Mouse (Mus musculus) neural tube, embryonic 11.5 days (tissue): ENCODE data around the gene Odaph. TPM values are rescaled to one million over a fixed set of nuclear protein-coding genes. Genes with fewer than 3 reads are reported as not detected.

Experiments
- ATAC-seq: fragments of 200-750 bp; cut with Nextera tagmentation; 2 replicates; pipeline ENCODE4 v1.8.0; 2017; ENCODE audit warnings: moderate number of reproducible peaks, mild to moderate bottlenecking, moderate TSS enrichment, moderate library complexity; ENCODE audit not compliant: insufficient read depth, low FRiP score, low TSS enrichment
- DNase-seq: peaks from one replicate; pipeline ENCODE4 v3.0.0-alpha.2; 2015; ENCODE audit warnings: low spot score
- H3K27ac ChIP-seq: fragments of 300-500 bp; sonication (generic); 2 replicates; pipeline ENCODE4 v1.5.1; 2014; ENCODE audit warnings: low read depth, mild to moderate bottlenecking, low read length
- H3K27me3 ChIP-seq: fragments of 300-500 bp; sonication (generic); 2 replicates; pipeline ENCODE4 v1.6.1; 2014; ENCODE audit warnings: mild to moderate bottlenecking, low read length, mixed read lengths; ENCODE audit not compliant: control insufficient read depth, insufficient read depth
- H3K36me3 ChIP-seq: fragments of 300-500 bp; sonication (generic); 2 replicates; pipeline ENCODE4 v1.6.1; 2014; ENCODE audit warnings: mild to moderate bottlenecking, low read length, moderate library complexity, mixed read lengths; ENCODE audit not compliant: control insufficient read depth, insufficient read depth
- H3K4me1 ChIP-seq: fragments of 300-500 bp; sonication (generic); 2 replicates; pipeline ENCODE4 v1.6.1; 2014; ENCODE audit warnings: low read length, mixed read lengths; ENCODE audit not compliant: control insufficient read depth, insufficient read depth
- H3K4me2 ChIP-seq: fragments of 300-500 bp; sonication (generic); 2 replicates; pipeline ENCODE4 v1.6.1; 2014; ENCODE audit warnings: low read depth, mild to moderate bottlenecking, moderate library complexity
- H3K4me3 ChIP-seq: fragments of 300-500 bp; sonication (generic); 2 replicates; pipeline ENCODE4 v1.5.1; 2014; ENCODE audit warnings: low read depth, low read length
- H3K9ac ChIP-seq: fragments of 300-500 bp; sonication (generic); 2 replicates; pipeline ENCODE4 v1.6.1; 2014; ENCODE audit warnings: mild to moderate bottlenecking, low read length
- H3K9me3 ChIP-seq: fragments of 300-500 bp; sonication (generic); 2 replicates; pipeline ENCODE4 v1.6.1; 2016; ENCODE audit warnings: low read length; ENCODE audit not compliant: control insufficient read depth
- WGBS: fragments of 180-500 bp; shearing (Covaris S2); extraction: QIAGEN DNeasy Blood & Tissue Kit; methylation state at CpG from one replicate; pipeline ENCODE4 v1.1.7; 2014; 5-methylcytosine and 5-hydroxymethylcytosine counted together
- polyA plus RNA-seq: library from polyadenylated mRNA; unstranded; fragments of >200 nt; fragmentation: Nextera tagmentation; extraction: Ambion mirVana; gene quantifications from 2 replicates; pipeline ENCODE4 v1.2.1, GENCODE M21; 2014

Gene Odaph
- polyA plus RNA-seq, 1 experiment from 2014 or later = not detected

DNA sequence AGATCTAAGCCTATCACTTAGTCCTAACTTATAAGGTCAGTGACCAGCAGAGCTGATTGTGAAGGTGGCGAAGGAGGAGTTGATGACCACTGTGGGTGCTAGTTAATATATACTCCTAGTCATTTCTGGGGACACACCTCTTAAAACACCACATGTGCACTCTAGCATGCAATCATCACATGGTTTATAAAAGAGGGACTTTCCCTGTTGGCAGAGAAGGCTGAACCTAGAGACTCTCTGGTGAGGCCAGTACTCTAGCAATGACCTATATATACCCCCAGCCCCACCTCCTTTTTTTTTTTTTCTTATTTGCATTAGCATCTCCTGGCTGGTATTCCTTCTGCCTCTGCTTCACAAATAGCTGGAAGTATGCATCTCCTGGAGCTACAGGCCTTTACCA lies 25.9 kb upstream of the Odaph start:
- ATAC-seq (no peak), DNase-seq (no peak)
- 91% methylated on average over 1 of the region's 1 CpGs for WGBS
- H3K9ac ChIP-seq = no peak overlapping the region
- peaks cover 3% of the 10 kb centered on the region; the same call in 1 of the 2 replicates for H3K4me1 ChIP-seq
- H3K36me3 ChIP-seq = peaks cover 3% of the 10 kb centered on the region
- H3K27me3 ChIP-seq = no peaks in the 10 kb centered on the region
- no peak overlapping the region for H3K27ac ChIP-seq
- peak overlapping the region; percentile 50 for H3K4me3 ChIP-seq
- H3K4me2 ChIP-seq = peak overlapping the region; percentile 53
- H3K9me3 ChIP-seq = no peaks in the 10 kb centered on the region

DNA sequence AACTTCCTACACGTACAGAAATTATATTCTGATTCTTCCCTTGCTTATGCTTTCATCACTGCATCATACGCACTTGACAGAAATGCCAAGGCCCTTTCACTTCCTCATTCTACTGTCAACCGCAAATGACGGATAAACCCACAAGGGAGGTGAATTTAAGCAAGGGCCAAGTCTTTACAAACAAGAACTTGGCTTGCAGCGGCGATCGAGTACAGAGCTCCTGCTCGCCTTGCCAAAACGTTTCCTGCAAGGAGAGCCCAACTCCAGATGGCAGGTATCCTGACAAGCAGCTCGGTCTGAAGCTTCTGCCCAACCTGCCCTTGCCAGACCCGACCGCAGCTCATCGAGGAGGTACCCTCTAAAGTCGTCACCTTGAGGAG lies 25.0 kb upstream of the Odaph start:
- H3K27me3 ChIP-seq = no peaks in the 10 kb centered on the region
- H3K4me1 ChIP-seq = peaks cover 3% of the 10 kb centered on the region; the same call in 1 of the 2 replicates
- under 1% methylated on average over 14 of the region's 14 CpGs for WGBS
- H3K27ac ChIP-seq = peak overlapping the region; percentile 96
- H3K36me3 ChIP-seq = no peaks in the 10 kb centered on the region; the same call in 1 of the 2 replicates
- H3K9ac ChIP-seq = peak overlapping the region; percentile 63
- ATAC-seq = no peak
- DNase-seq = no peak
- H3K9me3 ChIP-seq = no peaks in the 10 kb centered on the region
- peak overlapping the region; percentile 50 for H3K4me3 ChIP-seq
- peak overlapping the region; percentile 53 for H3K4me2 ChIP-seq

DNA sequence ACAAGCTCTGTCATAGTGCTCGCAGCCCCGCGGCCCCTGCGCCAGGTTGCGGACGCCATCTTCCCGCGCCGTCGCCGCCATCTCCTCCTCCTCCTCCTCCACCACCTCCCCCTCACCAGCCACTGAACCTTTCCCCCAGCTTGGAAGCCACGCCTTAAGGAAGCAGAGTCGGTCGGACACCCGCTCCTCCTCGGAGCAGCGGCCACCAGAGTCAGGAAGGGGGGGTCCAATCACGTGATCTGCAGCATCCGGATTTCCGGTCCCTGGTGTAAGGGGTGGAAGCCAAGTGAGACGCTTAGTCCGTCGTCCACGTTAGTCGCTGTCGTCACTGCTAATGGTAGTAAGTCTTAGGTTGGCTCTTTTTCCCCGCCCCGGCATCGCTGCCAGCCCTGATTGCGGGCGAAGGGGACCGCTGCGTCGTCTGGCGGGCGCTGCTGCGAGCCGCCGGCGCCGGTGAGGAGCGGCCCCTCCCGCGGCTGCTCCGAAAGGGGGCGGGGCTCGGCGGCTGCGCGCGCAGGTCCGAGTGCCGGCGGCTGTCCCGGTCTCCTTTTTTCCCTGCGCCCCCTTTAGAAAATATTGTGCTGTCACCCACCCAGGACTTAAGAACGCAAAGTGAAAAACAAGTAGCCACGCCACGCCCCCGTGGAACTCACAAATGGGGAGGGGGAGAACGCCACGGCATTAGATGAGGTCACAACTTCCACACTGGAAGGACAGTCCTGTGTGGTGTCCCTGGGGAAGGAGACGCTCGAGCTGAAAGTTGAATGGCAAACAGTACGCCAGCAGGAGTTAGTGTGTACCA lies 24.4 kb upstream of the Odaph start, which contains the start of gene Rchy1:
Gene Rchy1 (minus strand): TSS at position 430 of the 802 bp plus-strand sequence.
- Histone ChIP-seq H3K9ac (peak within 1 kb of the TSS; percentile 63), H3K4me3 (peak within 1 kb of the TSS; percentile 50), H3K4me1 (peaks cover 3% of the 10 kb centered on the region; the same call in 1 of the 2 replicates), H3K27me3 (no peaks in the 10 kb centered on the region), H3K9me3 (no peaks in the 10 kb centered on the region), H3K4me2 (peak within 1 kb of the TSS; percentile 53), H3K27ac (peak within 1 kb of the TSS; percentile 96), H3K36me3 (no peaks in the 10 kb centered on the region)
- DNase-seq (peak; percentile 94), ATAC-seq (peak; percentile 98)
- WGBS = under 1% methylated on average over 65 of the region's 65 CpGs

DNA sequence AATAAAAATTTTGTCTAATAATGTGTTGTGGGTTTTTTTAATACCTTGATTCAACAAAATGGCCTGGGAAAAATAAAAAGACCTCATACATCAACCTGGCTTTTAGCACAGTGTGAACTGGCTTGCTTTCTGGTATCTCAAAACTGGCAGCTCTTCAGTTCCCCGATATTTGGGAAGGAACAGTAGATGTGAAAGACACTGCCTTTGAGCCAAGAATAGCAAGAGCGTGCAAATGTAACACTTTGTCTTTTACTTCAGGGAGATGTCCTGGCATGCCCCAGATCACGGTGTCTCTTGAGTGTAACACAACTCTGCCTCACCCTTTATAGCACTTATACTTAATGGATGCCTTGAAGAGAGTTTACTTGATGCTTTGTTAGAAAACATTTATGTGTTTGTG lies 15.2 kb upstream of the Odaph start:
- H3K9ac ChIP-seq = no peak overlapping the region
- H3K36me3 ChIP-seq = no peaks in the 10 kb centered on the region
- no peak overlapping the region for H3K4me2 ChIP-seq
- no peak overlapping the region for H3K27ac ChIP-seq
- no peaks in the 10 kb centered on the region for H3K27me3 ChIP-seq
- H3K4me1 ChIP-seq = no peaks in the 10 kb centered on the region
- no peak for ATAC-seq
- 93% methylated on average over 3 of the region's 3 CpGs for WGBS
- no peak overlapping the region for H3K4me3 ChIP-seq
- no peak for DNase-seq
- H3K9me3 ChIP-seq = no peaks in the 10 kb centered on the region

DNA sequence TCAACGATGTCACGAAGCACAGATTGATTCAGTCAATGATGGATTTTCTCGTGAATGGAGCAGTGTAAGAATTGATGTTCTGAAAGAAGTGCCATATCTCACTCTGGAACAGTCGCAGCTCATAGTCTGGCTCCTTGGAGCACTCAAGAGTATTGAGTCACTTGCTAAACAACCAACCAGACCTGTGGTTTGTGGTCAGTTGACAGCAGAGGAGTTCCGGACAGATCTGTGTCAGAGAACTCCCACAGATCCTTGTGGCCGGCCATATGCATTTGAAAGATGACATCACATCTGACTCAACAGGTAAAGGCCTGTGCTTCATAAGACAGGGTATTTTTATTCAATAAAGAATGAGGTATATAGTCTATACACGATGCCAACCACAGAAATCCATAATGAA lies 13.3 kb upstream of the Odaph start:
- no peaks in the 10 kb centered on the region for H3K9me3 ChIP-seq
- no peak overlapping the region for H3K4me3 ChIP-seq
- H3K9ac ChIP-seq = no peak overlapping the region
- no peak for DNase-seq
- H3K4me1 ChIP-seq = no peaks in the 10 kb centered on the region
- H3K27ac ChIP-seq = no peak overlapping the region
- ATAC-seq = no peak
- no peak overlapping the region for H3K4me2 ChIP-seq
- H3K27me3 ChIP-seq = no peaks in the 10 kb centered on the region
- 90% methylated on average over 7 of the region's 7 CpGs for WGBS
- H3K36me3 ChIP-seq = no peaks in the 10 kb centered on the region

DNA sequence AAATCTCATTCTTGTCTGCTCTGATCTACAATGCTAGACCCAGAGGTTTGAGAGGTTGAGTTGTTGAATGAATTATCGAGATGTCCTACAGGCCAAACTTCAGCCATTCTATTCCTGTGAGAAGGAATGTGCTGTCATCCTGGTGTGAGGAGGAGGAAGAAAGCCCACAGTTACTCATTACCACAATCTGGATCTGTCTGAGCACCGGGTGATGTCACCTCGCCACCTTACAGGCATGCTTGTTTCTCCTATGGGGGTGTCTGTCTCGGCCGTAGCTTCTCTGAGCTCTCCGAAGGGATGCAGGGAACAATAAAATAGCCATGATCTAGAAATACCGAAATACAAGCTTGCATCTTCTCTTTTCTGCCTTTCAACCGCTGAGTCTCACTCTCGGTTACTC lies 11.5 kb upstream of the Odaph start:
- Histone ChIP-seq H3K9me3 (no peaks in the 10 kb centered on the region), H3K9ac (no peak overlapping the region), H3K27me3 (no peaks in the 10 kb centered on the region), H3K4me3 (no peak overlapping the region), H3K36me3 (no peaks in the 10 kb centered on the region), H3K27ac (no peak overlapping the region), H3K4me1 (no peaks in the 10 kb centered on the region), H3K4me2 (no peak overlapping the region)
- no peak for DNase-seq
- no peak for ATAC-seq
- WGBS = 91% methylated on average over 9 of the region's 9 CpGs

DNA sequence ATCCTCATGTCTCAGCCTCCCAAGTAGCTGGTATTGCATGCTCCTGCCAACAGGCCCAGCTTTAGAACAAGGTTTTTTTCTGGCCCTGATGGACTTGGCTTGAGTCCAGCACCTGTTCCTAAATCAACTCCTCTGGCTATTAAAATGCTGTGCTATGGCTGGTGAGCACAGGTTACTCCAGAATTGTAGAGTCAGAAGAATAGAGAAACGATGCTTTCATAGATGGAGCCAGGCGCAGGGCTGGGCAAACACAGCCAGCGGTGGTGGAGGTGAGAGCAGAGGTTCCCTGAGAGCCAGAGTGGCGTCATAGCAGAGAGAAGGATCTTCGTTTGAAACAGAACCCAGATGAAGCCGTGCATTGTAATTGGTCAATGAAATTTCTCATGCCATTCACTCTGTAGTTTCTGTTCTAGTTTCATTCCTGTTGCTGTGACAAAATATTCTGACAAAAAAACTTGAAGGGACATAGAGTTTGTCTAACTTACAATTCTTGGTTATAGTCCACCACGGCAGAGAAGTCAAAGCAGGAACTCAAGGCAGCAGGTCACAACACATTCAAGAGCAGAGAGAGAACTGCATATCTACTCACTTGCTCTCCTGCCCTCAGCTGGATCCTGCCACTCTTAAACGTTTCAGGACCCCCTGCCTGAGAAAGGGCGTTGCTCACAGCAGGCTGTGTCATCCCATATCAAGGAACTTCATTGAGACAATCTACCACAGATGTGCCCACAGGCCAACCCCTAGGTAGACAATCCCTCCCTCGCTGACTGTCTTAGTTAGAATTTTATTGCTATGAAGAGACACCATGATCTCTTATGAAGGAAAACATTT lies 10.5 kb upstream of the Odaph start:
- DNase-seq (no peak), ATAC-seq (no peak)
- no peaks in the 10 kb centered on the region for H3K4me1 ChIP-seq
- no peaks in the 10 kb centered on the region for H3K9me3 ChIP-seq
- H3K9ac ChIP-seq = no peak overlapping the region
- 72% methylated on average over 10 of the region's 10 CpGs for whole genome bisulfite sequencing
- H3K36me3 ChIP-seq = no peaks in the 10 kb centered on the region
- no peaks in the 10 kb centered on the region for H3K27me3 ChIP-seq
- no peak overlapping the region for H3K4me3 ChIP-seq
- H3K27ac ChIP-seq = no peak overlapping the region
- no peak overlapping the region for H3K4me2 ChIP-seq

DNA sequence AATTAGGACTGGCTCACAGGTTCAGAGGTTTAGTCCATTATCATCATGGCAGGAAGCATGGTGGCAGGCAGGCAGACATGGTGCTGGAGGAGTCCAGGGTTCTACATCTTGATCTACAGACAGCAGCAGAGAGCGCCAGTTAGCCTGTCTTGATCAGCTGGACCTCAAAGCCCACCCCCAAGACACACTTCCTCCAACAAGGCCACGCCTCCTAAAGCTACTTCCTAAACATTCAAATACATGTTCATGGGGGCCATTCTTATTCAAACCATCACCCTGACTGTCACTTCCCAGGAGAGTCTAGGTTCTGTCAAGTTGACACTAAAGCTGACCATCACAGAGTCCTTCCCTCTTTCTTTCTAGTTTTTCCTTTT lies 9.9 kb upstream of the Odaph start:
- Histone ChIP-seq H3K27me3 (no peaks in the 10 kb centered on the region), H3K4me3 (no peak overlapping the region), H3K4me1 (no peaks in the 10 kb centered on the region), H3K9ac (no peak overlapping the region), H3K9me3 (no peaks in the 10 kb centered on the region), H3K27ac (no peak overlapping the region), H3K4me2 (no peak overlapping the region), H3K36me3 (no peaks in the 10 kb centered on the region)
- no peak for DNase-seq
- ATAC-seq = no peak
- WGBS = 85% methylated on average over 2 of the region's 2 CpGs
